Mouse (Mus musculus) naive thymus-derived CD4-positive, alpha-beta T cell, adult 2 months (primary cell): ENCODE data around the gene Smim12.

ENCODE experiments used
- DNase-seq: peaks from one replicate; pipeline ENCODE4 v3.0.0-alpha.2; 2011; ENCODE audit warnings: low read depth

Gene Smim12

GRCm38 (mm10) chr4:127235742-127236487, 7.7 kb upstream of the Smim12 start:
- peak; percentile 92 for DNase-seq

DNA sequence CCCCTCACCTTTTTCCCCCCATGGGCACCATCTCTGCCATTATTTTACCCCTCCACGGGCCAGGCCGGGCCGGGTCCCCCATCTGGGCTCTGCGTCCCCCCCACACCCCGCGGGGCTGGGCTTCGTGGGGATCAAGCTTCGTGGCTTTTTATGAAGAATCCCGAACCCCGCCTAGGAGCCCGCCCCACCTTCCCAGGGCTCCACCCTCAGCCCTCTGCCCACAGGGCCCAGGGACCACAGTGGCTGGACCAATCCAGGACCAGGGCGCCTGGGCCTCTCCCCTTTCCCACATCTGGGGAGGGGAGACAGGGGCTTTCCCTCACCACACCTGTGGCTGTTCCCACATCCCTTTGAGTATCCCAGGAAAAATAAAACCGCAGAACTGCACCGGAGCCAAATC, 7.0 kb upstream of the Smim12 start:
- DNase-seq = no peak

DNA sequence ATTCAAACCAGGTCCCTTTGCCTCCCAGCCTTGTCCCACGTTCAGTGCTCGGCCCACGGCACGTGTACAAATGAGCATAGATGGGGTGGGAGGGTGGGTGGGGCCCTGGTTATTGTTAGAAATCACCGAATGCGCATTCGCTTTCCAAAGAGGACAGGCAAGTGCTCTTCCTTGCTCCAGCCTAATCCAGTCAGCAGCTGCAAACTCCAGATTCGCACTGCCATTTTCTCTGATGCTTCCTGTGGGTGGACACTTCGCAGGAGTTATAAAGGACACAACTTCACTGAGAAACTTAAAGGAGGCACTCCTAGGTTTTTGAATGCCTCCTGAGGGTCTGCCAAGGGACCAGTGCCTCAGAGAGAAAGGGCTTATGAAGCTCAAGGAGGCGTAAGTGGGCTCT, 6.3 kb upstream of the Smim12 start:
- DNase-seq = no peak

- peak; percentile 68 for DNase-seq
Observed at GRCm38 (mm10) chr4:127242696-127243095, 888 bp upstream of the Smim12 start.

GRCm38 (mm10) chr4:127243953-127244352, 369 bp downstream of the Smim12 start:
- no peak for DNase-seq

GRCm38 (mm10) chr4:127249701-127250349, 6.2 kb downstream of the Smim12 start:
- DNase-seq = peak; percentile 96

GRCm38 (mm10) chr4:127251963-127252585, 8.5 kb downstream of the Smim12 start:
- no peak for DNase-seq

DNA sequence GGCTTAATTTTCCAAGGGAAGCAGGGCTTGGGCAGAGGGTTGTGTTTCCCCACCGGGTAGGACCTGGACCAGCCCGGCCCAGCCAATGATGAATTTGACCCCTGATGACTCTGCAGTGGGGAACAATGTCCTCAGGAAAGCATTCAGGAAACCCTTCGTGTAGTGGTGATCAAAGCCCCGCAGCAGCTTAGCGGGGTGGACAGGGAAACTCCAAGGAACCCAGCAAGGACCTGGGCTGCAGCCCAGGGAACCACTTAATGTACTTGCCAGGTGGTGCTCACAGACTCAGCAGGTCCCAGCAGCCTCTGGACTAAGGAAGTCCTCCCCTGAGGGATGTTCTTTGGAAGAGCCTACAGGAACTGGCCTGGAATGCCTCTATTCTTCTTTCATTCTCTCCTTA, 13.2 kb downstream of the Smim12 start:
- no peak for DNase-seq

GRCm38 (mm10) chr4:127258186-127258897, 14.8 kb downstream of the Smim12 start:
- no peak for DNase-seq

- DNase-seq = no peak
Observed at GRCm38 (mm10) chr4:127261601-127262000, 18.0 kb downstream of the Smim12 start.

GRCm38 (mm10) chr4:127263438-127264182, 20.0 kb downstream of the Smim12 start:
- no peak for DNase-seq

DNA sequence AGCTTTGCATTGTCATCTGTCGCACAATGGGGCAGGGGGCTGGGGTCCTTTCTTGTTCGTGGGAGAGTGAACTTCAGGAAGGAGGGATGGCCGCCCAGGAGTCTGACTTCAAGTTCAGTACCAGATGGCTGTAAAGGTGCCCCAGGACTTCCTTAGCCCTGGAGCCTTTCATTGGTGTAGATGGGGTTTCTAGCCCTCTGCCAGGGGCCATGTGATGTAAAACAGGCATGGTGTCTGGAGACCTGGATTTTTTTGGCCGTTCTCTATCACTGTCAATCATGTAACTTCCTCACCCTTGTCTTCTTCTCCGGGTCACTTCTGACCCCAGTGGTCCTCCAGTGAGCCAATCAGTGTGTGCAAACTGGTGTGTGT, 20.6 kb downstream of the Smim12 start:
- DNase-seq = no peak

DNA sequence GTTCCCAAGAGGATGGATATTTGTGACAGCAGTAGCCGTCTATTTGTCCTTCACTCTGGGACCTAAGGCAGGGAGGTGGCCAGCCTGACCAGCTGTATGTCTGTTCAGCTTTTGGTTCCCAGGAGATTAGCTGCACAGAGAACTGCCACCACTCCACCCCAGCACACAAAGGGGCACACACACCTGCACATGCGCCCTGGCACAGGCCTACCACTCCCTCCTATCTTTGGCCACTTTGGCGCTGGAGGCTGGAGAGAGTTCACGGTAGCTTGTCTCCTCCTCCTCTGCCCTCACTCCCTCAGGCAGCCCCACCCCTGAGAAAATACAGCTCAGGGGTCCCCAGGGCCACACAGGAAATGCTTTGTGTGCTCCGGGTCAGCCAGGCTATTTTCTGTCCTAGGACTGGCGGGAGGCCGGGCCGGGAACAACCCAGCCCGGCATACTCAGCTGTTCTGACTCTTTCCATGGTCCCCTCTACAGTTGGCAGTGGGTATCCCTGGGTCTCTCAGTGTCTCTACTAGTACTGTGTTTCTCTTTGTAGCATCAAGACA, 34.9 kb downstream of the Smim12 start:
- no peak for DNase-seq

GRCm38 (mm10) chr4:127279241-127279640, 35.7 kb downstream of the Smim12 start:
- DNase-seq = no peak

DNA sequence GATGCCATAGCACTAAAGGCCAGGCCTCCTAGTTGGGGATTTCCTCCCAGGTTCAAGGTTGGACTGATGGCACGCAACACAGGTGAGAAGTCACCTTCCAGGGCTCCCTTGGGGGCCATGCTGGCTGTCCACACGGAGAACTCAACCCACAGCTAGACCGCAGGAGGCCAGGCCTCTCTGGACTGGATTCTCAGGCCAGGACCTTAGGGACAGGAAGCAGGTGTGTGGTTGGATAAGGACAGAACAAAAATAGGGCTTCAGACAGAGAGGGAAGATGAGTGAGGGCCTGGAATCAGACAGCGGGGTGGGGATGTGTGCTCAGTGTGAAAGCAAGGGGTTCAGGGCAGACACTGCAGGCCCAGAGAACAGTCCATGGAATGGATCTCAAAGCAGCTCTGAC, 43.3 kb downstream of the Smim12 start:
- DNase-seq = no peak

- DNase-seq = no peak
Observed at GRCm38 (mm10) chr4:127289039-127289548, 45.5 kb downstream of the Smim12 start.

DNA sequence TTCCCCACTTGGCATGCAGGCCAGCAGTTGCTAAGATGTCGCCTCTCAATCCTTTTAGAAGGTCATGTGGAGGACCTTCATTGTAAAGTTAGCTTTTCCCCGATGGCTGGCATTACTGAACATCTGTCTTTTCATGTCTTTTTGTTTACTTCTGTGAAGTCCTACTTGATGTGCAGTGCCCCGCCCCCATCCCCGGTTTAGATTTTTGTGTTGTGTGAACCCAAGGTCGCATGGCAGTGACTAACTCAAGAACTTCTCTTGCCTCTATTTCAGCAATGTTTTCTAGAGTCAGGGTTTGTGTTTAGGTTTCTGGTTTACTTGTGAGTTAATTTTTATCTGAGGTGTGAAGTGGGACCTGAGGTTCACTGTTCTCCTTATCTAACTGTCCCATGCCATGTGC, 49.0 kb downstream of the Smim12 start:
- DNase-seq = no peak
